Mouse (Mus musculus) subcutaneous adipose tissue, adult 2 months (tissue): ENCODE data around the gene Zfp790. TPM values are rescaled to one million over a fixed set of nuclear protein-coding genes. Genes with fewer than 3 reads are reported as not detected.

Source experiments
- polyA plus RNA-seq: library from polyadenylated mRNA; depleted of rRNA; stranded (reverse); fragments of >200 nt; gene quantifications from 2 replicates; pipeline ENCODE4 v1.2.3, GENCODE M21; 2012; ENCODE audit warnings: low replicate concordance; rRNA removed

The Zfp790 gene
- polyA plus RNA-seq: 2.6 and 4.0 TPM in 2 replicates

DNA sequence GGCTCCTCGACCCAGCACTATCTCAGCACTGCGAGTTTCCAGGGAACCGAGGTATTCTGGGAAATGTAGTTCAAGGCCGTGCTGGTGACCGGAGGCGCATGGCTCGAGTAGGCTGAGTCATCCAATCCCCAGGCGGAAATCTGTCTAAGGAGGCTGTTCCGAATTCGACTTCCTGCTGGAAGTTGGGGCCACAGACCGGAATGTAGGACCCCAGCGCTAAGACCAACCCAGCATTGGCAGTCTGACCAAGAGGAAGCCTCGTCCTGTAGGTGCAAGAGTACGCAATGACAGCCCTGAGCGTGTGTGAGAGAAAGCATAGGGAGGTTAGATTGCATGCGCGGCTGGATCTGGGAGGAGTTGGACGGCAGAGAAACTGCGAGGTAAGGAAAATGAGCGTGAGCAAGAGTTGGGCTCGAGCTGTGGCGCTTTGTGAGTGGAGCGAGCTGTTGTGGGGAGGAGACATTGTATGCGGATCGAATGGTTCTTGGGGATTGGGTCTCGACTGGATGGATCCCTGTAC, at the start of gene Zfp790:
Zfp790 (plus strand) TSS at position 205 of the 520 bp plus-strand sequence.

DNA sequence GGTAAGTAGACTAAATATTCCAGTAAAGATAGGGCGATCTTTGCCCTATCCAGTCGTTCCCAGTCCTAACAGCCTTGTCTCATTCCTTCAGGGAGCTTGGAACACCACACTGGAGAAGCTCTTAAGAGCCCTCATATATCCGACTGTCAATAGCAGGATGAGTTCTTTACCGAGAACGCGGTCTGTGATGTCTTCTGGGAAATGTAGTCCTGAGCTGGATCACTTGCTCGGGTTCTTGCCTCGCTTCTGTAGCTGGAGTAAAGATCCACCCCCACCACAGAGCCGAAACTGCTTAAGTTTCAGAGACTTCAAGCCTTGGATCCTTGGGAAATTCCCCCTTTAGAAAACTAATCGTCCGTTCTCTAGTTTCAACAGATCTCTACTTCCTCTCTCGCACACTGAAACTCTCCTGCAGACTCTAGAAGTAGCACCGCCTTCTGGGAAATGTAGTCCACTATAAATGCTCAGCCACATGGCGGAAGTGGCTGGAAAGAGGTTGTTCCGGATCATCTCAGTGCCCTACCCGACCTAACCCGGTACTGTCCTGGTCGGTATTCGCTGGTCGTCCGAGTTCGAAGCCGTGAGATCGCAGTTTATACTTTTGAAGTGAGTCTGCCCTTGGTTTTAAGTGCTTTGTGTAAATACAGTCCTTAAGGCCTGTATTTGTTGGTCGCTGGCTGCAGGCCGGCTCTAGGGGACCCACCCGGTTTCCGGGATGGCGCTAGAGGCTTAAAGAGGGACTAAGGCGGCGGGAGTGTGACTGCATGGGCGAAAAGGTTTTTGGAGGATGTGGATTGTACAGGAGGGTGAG, 47.6 kb upstream of the Zfp790 start, which contains the start of gene Zfp84:
Zfp84 (plus strand) TSS at position 463 of the 811 bp plus-strand sequence.

DNA sequence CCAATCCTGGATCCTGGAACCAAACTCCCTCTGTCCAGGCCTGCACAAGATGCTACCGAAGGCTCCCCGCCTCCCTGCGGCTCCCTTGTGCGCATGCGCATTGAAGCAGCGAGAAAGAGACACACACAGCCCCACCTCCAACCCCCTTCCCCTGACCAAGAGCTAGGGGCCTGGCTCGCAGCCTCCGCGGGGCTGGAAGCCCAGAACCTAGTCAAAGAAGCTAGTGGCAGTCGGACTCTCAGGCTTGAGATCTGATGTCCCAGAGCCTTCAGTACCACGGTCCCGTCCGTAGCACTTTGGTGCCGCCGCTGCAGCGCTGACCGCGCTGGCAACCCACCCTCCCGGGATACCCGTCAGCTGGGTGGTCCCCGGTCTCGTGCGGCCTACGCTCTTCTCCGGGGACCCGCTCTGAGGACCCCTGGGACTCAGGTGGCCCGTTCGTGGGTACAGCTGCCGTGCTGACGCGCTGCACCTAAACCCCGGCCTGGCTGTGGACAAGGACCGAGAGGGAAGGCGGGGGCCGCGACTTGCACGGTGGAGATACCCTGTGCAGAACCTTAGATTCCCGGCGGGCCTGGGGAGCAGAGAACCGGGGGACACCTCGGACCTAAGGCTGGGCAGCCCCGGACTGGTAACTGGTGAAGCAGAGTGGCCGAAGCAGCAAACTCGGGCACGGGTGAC, 31.9 kb upstream of the Zfp790 start, which contains the start of gene Zfp30:
Zfp30 (plus strand) TSS at position 128 of the 681 bp plus-strand sequence.

DNA sequence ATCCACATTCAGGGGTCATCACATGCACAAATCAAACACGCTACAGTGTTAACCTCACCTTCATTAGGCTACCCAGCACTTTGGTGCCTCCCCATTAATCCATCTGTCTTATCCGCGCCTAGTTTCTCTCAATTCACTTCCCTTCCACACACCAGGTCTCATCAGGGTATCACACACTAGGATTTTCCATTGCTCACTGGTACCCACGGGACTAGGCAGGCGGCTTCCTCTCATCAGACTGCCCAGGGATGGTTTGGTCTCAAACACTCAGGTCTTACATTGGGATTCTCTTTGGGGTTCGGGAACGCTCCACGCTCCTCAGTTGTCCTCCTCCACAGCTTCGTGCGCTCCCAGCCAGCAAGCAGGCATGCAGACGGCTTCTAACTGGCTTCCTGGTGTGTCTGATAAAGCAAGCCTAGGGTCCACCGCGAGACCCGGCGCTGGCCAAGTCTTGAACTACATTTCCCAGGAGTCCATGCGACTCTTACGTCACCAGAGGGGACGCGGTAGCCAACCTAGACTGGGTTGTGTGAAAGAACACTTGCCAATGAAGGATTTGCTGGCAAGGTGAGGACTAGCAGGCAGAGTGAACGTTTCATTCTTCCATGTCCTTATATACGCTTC, 37.4 kb downstream of the Zfp790 start, which contains the start of gene Zfp940:
Zfp940 (minus strand) TSS at position 451 of the 624 bp plus-strand sequence.

DNA sequence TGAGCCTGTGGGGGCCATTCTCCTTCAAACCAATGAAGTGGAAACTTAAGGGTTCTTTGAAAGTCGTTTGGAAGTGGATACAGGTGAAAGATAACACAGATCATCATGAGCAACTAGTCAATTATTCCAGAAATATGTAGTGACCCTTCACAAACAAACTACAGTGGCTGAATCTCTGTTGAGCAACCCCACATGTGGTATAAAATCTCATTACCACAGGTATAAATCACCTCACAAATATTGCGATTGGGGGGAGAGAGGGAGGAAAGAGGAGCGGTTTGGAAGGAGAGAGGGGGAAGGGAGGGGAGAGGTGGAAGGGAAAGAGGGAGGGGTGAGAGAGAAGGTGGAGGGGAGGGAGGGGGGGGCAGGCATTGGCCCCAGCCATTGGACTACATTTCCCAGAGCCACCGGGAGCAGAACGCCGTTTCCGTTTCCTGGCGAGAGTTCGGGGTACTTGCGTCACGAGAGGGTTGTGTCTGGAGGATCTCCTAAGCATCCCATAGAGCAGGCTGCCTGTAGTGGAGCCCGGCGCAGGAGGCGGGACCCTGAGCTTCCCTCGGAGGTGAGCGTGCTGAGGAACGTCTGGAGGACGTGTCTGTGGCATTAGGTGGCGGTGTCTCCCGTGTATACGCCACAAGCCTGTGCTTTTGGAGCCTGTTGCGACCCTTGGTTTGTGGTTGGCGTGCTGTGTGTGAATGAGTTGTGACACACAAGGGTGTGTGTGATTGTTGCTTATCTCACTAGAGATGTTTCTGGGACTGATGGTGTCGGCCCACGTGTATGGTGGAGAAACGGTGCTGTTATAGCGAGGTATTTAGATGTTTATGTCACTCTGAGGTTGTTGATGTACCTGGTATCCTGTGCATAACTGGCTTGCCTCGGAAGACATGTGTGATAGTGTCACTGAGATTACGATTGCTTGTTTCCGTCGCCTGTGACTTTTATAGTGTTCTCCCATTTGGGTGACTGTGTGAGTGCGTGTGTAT, 43.9 kb downstream of the Zfp790 start, which contains the start of gene Zfp420:
Zfp420 (plus strand) TSS at position 448 of the 986 bp plus-strand sequence.

Other genes starting within 250 kb of the Zfp790 start
- not detected in 2 replicates for gene Catsperg2, start 89.1 kb upstream of the Zfp790 start, polyA plus RNA-seq
- 3.8 and 8.0 TPM in 2 replicates for gene Zfp84, start 47.6 kb upstream of the Zfp790 start, polyA plus RNA-seq
- gene Zfp30, start 32.1 kb upstream of the Zfp790 start, polyA plus RNA-seq: 1.7 and 3.9 TPM in 2 replicates
- gene Zfp940, start 37.6 kb downstream of the Zfp790 start, polyA plus RNA-seq: 0.39 and 1.1 TPM in 2 replicates
- gene Zfp420, start 43.9 kb downstream of the Zfp790 start, polyA plus RNA-seq: 1.9 and 3.3 TPM in 2 replicates
- 3.1 and 6.1 TPM in 2 replicates for gene Zfp27, start 90.5 kb downstream of the Zfp790 start, polyA plus RNA-seq
- gene Zfp383, start 92.1 kb downstream of the Zfp790 start, polyA plus RNA-seq: 2.2 and 3.9 TPM in 2 replicates
- 4.5 and 9.0 TPM in 2 replicates for gene Zfp74, start 138.0 kb downstream of the Zfp790 start, polyA plus RNA-seq
- 3.8 and 8.7 TPM in 2 replicates for gene Zfp568, start 167.8 kb downstream of the Zfp790 start, polyA plus RNA-seq
- 7.2 and 9.2 TPM in 2 replicates for gene Zfp14, start 235.3 kb downstream of the Zfp790 start, polyA plus RNA-seq